Mouse (Mus musculus): ENCODE results near the gene Calml4. TPM values are rescaled to one million over a fixed set of nuclear protein-coding genes. Genes with fewer than 3 reads are reported as not detected.
"Not testable (repeated sequence)": the region's sequence is repeated elsewhere in the genome, so short reads cannot be mapped to it uniquely, and the experiment has no call there.

Calml4 gene
- polyA plus RNA-seq, 1 experiment from 2014 or later, result 9.7 TPM

- Histone ChIP-seq H3K36me3 (ENCODE audit: control insufficient read depth, insufficient read depth, low read length) (no peaks in the 10 kb centered on the region), H3K27me3 (ENCODE audit: control insufficient read depth, insufficient read depth, low read depth, low read length) (no peaks in the 10 kb centered on the region), H3K27ac (ENCODE audit: low read length) (no peak overlapping the region; the same call in 1 of the 2 replicates), H3K9me3 (ENCODE audit: control insufficient read depth, low read length) (no peaks in the 10 kb centered on the region), H3K4me3 (ENCODE audit: low read length) (no peak overlapping the region), H3K9ac (ENCODE audit: low read length) (no peak overlapping the region), H3K4me1 (replicated peaks; ENCODE audit: control insufficient read depth, insufficient read depth, low read length) (no peaks in the 10 kb centered on the region), H3K4me2 (ENCODE audit: low read depth, low read length) (no peak overlapping the region)
- ATAC-seq (ENCODE audit: low read depth), result no peak
- 70% methylated on average over 4 of the region's 4 CpGs for WGBS
Observed at GRCm38 (mm10) chr9:62817828-62818614, 39.9 kb upstream of the Calml4 start.

GRCm38 (mm10) chr9:62819494-62819893 lies 38.4 kb upstream of the Calml4 start:
- ATAC-seq (ENCODE audit: low read depth), result no peak
- no peak overlapping the region for H3K4me3 ChIP-seq (ENCODE audit: low read length)
- H3K4me2 ChIP-seq (ENCODE audit: low read depth, low read length), result no peak overlapping the region
- no peaks in the 10 kb centered on the region for H3K36me3 ChIP-seq (ENCODE audit: control insufficient read depth, insufficient read depth, low read length)
- no peaks in the 10 kb centered on the region for H3K27me3 ChIP-seq (ENCODE audit: control insufficient read depth, insufficient read depth, low read depth, low read length)
- no peak overlapping the region for H3K27ac ChIP-seq (ENCODE audit: low read length)
- 75% methylated on average over 3 of the region's 3 CpGs for WGBS
- no peaks in the 10 kb centered on the region for H3K9me3 ChIP-seq (ENCODE audit: control insufficient read depth, low read length)
- H3K9ac ChIP-seq (ENCODE audit: low read length), result no peak overlapping the region
- no peaks in the 10 kb centered on the region for H3K4me1 ChIP-seq (replicated peaks; ENCODE audit: control insufficient read depth, insufficient read depth, low read length)

GRCm38 (mm10) chr9:62819910-62820309 lies 38.0 kb upstream of the Calml4 start:
- not testable (repeated sequence) for H3K36me3 ChIP-seq (ENCODE audit: control insufficient read depth, insufficient read depth, low read length); H3K27me3 ChIP-seq (ENCODE audit: control insufficient read depth, insufficient read depth, low read depth, low read length); H3K27ac ChIP-seq (ENCODE audit: low read length); H3K9ac ChIP-seq (ENCODE audit: low read length); H3K4me1 ChIP-seq (replicated peaks; ENCODE audit: control insufficient read depth, insufficient read depth, low read length); H3K4me3 ChIP-seq (ENCODE audit: low read length); ATAC-seq (ENCODE audit: low read depth); H3K4me2 ChIP-seq (ENCODE audit: low read depth, low read length); H3K9me3 ChIP-seq (ENCODE audit: control insufficient read depth, low read length)
- 83% methylated on average over 6 of the region's 6 CpGs for WGBS

- no peaks in the 10 kb centered on the region for H3K27me3 ChIP-seq (ENCODE audit: control insufficient read depth, insufficient read depth, low read depth, low read length)
- no peaks in the 10 kb centered on the region for H3K9me3 ChIP-seq (ENCODE audit: control insufficient read depth, low read length)
- WGBS, result 71% methylated on average over 6 of the region's 6 CpGs
- no peaks in the 10 kb centered on the region for H3K36me3 ChIP-seq (ENCODE audit: control insufficient read depth, insufficient read depth, low read length)
- no peak for ATAC-seq (ENCODE audit: low read depth)
- no peak overlapping the region for H3K9ac ChIP-seq (ENCODE audit: low read length)
- H3K4me3 ChIP-seq (ENCODE audit: low read length), result no peak overlapping the region
- H3K4me2 ChIP-seq (ENCODE audit: low read depth, low read length), result no peak overlapping the region
- H3K4me1 ChIP-seq (replicated peaks; ENCODE audit: control insufficient read depth, insufficient read depth, low read length), result peaks cover 3% of the 10 kb centered on the region
- no peak overlapping the region for H3K27ac ChIP-seq (ENCODE audit: low read length)
Observed at GRCm38 (mm10) chr9:62820829-62821228, 37.1 kb upstream of the Calml4 start.

GRCm38 (mm10) chr9:62821811-62822210 lies 36.1 kb upstream of the Calml4 start:
- Histone ChIP-seq H3K9ac (ENCODE audit: low read length) (no peak overlapping the region), H3K4me2 (ENCODE audit: low read depth, low read length) (no peak overlapping the region), H3K4me1 (replicated peaks; ENCODE audit: control insufficient read depth, insufficient read depth, low read length) (peaks cover 8% of the 10 kb centered on the region), H3K36me3 (ENCODE audit: control insufficient read depth, insufficient read depth, low read length) (no peaks in the 10 kb centered on the region), H3K27ac (ENCODE audit: low read length) (no peak overlapping the region), H3K27me3 (ENCODE audit: control insufficient read depth, insufficient read depth, low read depth, low read length) (no peaks in the 10 kb centered on the region), H3K4me3 (ENCODE audit: low read length) (no peak overlapping the region), H3K9me3 (ENCODE audit: control insufficient read depth, low read length) (no peaks in the 10 kb centered on the region)
- WGBS, result 96% methylated on average over 7 of the region's 7 CpGs
- ATAC-seq (ENCODE audit: low read depth), result no peak

GRCm38 (mm10) chr9:62825791-62826393 lies 32.0 kb upstream of the Calml4 start:
- WGBS, result 13% methylated on average over 8 of the region's 9 CpGs
- H3K27me3 ChIP-seq (ENCODE audit: control insufficient read depth, insufficient read depth, low read depth, low read length), result no peaks in the 10 kb centered on the region
- no peak overlapping the region for H3K9ac ChIP-seq (ENCODE audit: low read length)
- no peak for ATAC-seq (ENCODE audit: low read depth)
- H3K27ac ChIP-seq (ENCODE audit: low read length), result no peak overlapping the region
- no peaks in the 10 kb centered on the region for H3K36me3 ChIP-seq (ENCODE audit: control insufficient read depth, insufficient read depth, low read length)
- H3K4me1 ChIP-seq (replicated peaks; ENCODE audit: control insufficient read depth, insufficient read depth, low read length), result peaks cover 11% of the 10 kb centered on the region
- H3K4me2 ChIP-seq (ENCODE audit: low read depth, low read length), result no peak overlapping the region
- H3K4me3 ChIP-seq (ENCODE audit: low read length), result no peak overlapping the region
- no peaks in the 10 kb centered on the region for H3K9me3 ChIP-seq (ENCODE audit: control insufficient read depth, low read length)

GRCm38 (mm10) chr9:62826456-62826855 lies 31.4 kb upstream of the Calml4 start:
- Histone ChIP-seq H3K27me3 (ENCODE audit: control insufficient read depth, insufficient read depth, low read depth, low read length) (no peaks in the 10 kb centered on the region), H3K4me3 (ENCODE audit: low read length) (no peak overlapping the region), H3K9me3 (ENCODE audit: control insufficient read depth, low read length) (no peaks in the 10 kb centered on the region), H3K27ac (ENCODE audit: low read length) (peak overlapping the region; percentile 37), H3K9ac (ENCODE audit: low read length) (peak overlapping the region; percentile 29; the same call in 1 of the 2 replicates), H3K4me1 (replicated peaks; ENCODE audit: control insufficient read depth, insufficient read depth, low read length) (peaks cover 11% of the 10 kb centered on the region), H3K4me2 (ENCODE audit: low read depth, low read length) (no peak overlapping the region), H3K36me3 (ENCODE audit: control insufficient read depth, insufficient read depth, low read length) (no peaks in the 10 kb centered on the region)
- WGBS, result 11% methylated on average over 7 of the region's 7 CpGs
- ATAC-seq (ENCODE audit: low read depth), result no peak

GRCm38 (mm10) chr9:62827939-62828652 lies 29.8 kb upstream of the Calml4 start:
- 5% methylated on average over 24 of the region's 24 CpGs for WGBS
- H3K27me3 ChIP-seq (ENCODE audit: control insufficient read depth, insufficient read depth, low read depth, low read length), result no peaks in the 10 kb centered on the region
- no peaks in the 10 kb centered on the region for H3K36me3 ChIP-seq (ENCODE audit: control insufficient read depth, insufficient read depth, low read length)
- H3K4me1 ChIP-seq (replicated peaks; ENCODE audit: control insufficient read depth, insufficient read depth, low read length), result peaks cover 11% of the 10 kb centered on the region
- H3K9ac ChIP-seq (ENCODE audit: low read length), result no peak overlapping the region
- peak overlapping the region; percentile 21; the same call in 1 of the 2 replicates for H3K27ac ChIP-seq (ENCODE audit: low read length)
- ATAC-seq (ENCODE audit: low read depth), result peak; percentile 2; the same call in 1 of the 2 replicates
- no peaks in the 10 kb centered on the region for H3K9me3 ChIP-seq (ENCODE audit: control insufficient read depth, low read length)
- peak overlapping the region; percentile 29 for H3K4me3 ChIP-seq (ENCODE audit: low read length)
- peak overlapping the region; percentile 50 for H3K4me2 ChIP-seq (ENCODE audit: low read depth, low read length)

- Histone ChIP-seq H3K4me3 (ENCODE audit: low read length) (peak overlapping the region; percentile 29), H3K27me3 (ENCODE audit: control insufficient read depth, insufficient read depth, low read depth, low read length) (no peaks in the 10 kb centered on the region), H3K36me3 (ENCODE audit: control insufficient read depth, insufficient read depth, low read length) (no peaks in the 10 kb centered on the region), H3K9ac (ENCODE audit: low read length) (no peak overlapping the region), H3K27ac (ENCODE audit: low read length) (no peak overlapping the region), H3K9me3 (ENCODE audit: control insufficient read depth, low read length) (no peaks in the 10 kb centered on the region), H3K4me1 (replicated peaks; ENCODE audit: control insufficient read depth, insufficient read depth, low read length) (peaks cover 11% of the 10 kb centered on the region), H3K4me2 (ENCODE audit: low read depth, low read length) (peak overlapping the region; percentile 50)
- ATAC-seq (ENCODE audit: low read depth), result peak; percentile 98
- under 1% methylated on average over 23 of the region's 23 CpGs for WGBS
Observed at GRCm38 (mm10) chr9:62828662-62829086, 29.2 kb upstream of the Calml4 start.

Measured in lung, embryonic 16.5 days (tissue).